Mouse (Mus musculus) C2C12 (cell line): ENCODE data around the gene Mecom.

Experiments
- CTCF ChIP-seq: IDR thresholded peaks from one replicate; pipeline ENCODE4 v1.5.1; 2011; ENCODE audit not compliant: control insufficient read depth, insufficient read depth, insufficient read length
- FOSL1 ChIP-seq: IDR thresholded peaks from one replicate; pipeline ENCODE4 v1.8.0; 2011; ENCODE audit warnings: mild to moderate bottlenecking, low read length; ENCODE audit not compliant: poor library complexity, insufficient read depth, severe bottlenecking
- MAX ChIP-seq: IDR thresholded peaks from one replicate; pipeline ENCODE4 v1.6.1; 2011; ENCODE audit warnings: mild to moderate bottlenecking, control low read depth
- USF1 ChIP-seq: IDR thresholded peaks from one replicate; pipeline ENCODE4 v1.6.1; 2011; ENCODE audit warnings: low read depth, mild to moderate bottlenecking, control low read depth, moderate library complexity

DNA sequence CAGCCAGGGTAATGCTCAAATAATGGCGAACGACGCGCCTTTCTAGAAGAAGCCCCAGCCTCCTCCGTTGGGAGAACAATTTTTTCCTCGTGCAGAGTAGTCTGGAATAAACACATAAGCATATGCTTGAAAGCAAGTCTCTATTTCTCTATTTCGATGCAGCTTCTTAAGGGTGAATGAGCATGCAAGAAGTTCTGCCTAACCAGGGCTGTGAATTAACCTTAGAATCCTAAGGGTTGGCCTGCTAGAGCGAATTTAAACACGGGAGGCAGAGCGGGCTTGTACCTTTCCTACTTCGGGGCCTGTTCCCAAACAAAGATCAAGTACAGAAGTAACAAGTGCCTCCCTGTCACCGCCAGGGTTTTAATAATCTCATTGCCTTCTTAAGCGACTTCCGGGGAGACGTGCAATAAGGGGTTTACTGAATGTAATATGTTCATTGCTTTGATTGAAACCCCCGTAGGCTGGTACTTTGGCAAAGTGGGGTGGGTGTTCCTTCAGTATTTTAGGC, 42.0 kb downstream of the Mecom start:
- no peak for TF ChIP-seq FOSL1
- no peak for TF ChIP-seq CTCF
- no peak for TF ChIP-seq MAX
- TF ChIP-seq USF1, result no peak
